Mouse (Mus musculus): ENCODE measurements at regions not wholly inside any gene's neighbourhood (a gene's known extent, or its start where the extent isn't known, plus 50 kb on each side); places are given as distances from the start of the nearest gene placed in this dataset.

DNA sequence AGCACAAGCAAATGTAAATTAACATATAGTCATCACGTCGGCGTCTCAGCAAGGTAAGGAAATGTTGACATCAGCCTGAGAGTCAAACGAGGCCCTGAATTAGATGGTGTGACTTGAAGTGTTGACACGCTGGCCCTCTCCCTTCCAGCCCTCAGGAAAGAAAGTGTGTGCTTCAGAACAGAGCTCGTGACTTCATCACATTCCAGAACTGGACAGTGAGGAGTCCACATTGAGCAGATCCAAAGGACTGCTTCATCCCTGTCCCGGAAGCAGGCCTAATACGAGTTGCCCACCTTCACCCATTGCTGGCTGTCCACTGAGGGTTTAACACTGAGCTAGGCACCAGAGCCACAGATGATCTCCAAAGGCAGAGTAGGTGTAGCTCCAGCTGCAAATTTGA is 54.0 kb upstream of the Zfp703 start:
- no peak for DNase-seq (ENCODE audit: low spot score in 2 of 2)
